Mouse (Mus musculus): ENCODE measurements around the gene Ddx19a. TPM values are rescaled to one million over a fixed set of nuclear protein-coding genes. Genes with fewer than 3 reads are reported as not detected.
"Not testable (repeated sequence)": the region's sequence is repeated elsewhere in the genome, so short reads cannot be mapped to it uniquely, and the experiment has no call there.

Ddx19a gene
- polyA plus RNA-seq, 1 experiment from 2014 or later, result 11.5 TPM

DNA sequence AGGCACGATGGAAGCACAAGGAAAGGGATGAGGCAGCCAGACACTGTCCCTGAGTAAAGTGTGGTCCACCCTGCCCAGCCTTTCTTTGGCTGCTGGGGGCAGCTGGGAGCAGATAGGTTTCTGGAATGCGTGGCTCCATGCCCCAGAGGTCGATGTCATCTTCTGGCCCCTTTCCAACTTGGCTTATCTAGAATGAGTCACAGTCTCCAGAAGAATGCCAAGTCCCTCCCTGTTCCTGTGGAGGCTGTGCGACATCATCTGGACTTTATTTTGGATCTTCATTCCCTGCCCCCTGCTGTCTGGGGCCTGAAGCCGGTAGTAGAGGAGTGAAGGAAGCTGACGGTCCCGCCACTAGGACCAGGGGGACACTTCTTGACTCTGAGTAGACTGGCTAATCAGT is 32.0 kb downstream of the Ddx19a start:
- Histone ChIP-seq H3K4me3 (no peak overlapping the region), H3K9ac (no peak overlapping the region), H3K4me1 (replicated peaks) (peaks cover 9% of the 10 kb centered on the region), H3K9me3 (no peaks in the 10 kb centered on the region), H3K4me2 (no peak overlapping the region), H3K27me3 (no peaks in the 10 kb centered on the region), H3K27ac (no peak overlapping the region), H3K36me3 (peaks cover 31% of the 10 kb centered on the region)
- ATAC-seq (ENCODE audit: low FRiP score), result no peak
- 67% methylated on average over 6 of the region's 7 CpGs for WGBS

DNA sequence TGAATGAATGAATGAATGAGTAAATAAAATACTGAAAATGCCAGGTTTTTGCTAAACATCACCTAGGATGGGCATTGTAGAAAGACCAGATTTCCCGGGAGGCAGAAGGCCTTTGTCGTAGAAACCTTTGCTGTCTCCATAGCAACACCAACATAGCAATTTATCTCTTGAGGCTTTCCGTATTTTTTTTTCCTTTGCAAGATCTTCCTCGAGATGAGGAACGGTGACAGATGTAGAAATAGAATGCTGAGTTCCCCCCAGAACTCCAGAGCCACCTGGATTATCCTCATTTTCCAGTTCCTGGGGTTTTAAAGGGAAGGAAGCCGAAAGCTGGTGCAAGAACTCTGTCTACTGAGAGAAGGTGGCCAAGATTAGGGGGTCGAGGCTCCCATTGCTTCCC is 32.9 kb downstream of the Ddx19a start:
- Histone ChIP-seq H3K4me2 (no peak overlapping the region), H3K27ac (0 out of 2 replicates have a peak overlapping the region, but pooled peaks have one; percentile 10), H3K4me3 (no peak overlapping the region), H3K9me3 (no peaks in the 10 kb centered on the region), H3K4me1 (replicated peaks) (peaks cover 4% of the 10 kb centered on the region; the same call in 1 of the 2 replicates), H3K9ac (no peak overlapping the region), H3K27me3 (no peaks in the 10 kb centered on the region), H3K36me3 (peaks cover 35% of the 10 kb centered on the region)
- WGBS, result 72% methylated on average over 7 of the region's 7 CpGs
- no peak for ATAC-seq (ENCODE audit: low FRiP score)

GRCm38 (mm10) chr8:110963051-110963450 is 34.5 kb downstream of the Ddx19a start:
- peaks cover 50% of the 10 kb centered on the region for H3K36me3 ChIP-seq
- no peaks in the 10 kb centered on the region for H3K27me3 ChIP-seq
- H3K9ac ChIP-seq, result no peak overlapping the region
- no peak overlapping the region for H3K4me2 ChIP-seq
- H3K27ac ChIP-seq, result no peak overlapping the region
- no peaks in the 10 kb centered on the region for H3K9me3 ChIP-seq
- 0 out of 2 replicates have a peak, but pooled peaks cover 4% of the 10 kb centered on the region for H3K4me1 ChIP-seq (replicated peaks)
- 93% methylated on average over 2 of the region's 2 CpGs for whole genome bisulfite sequencing
- no peak for ATAC-seq (ENCODE audit: low FRiP score)
- no peak overlapping the region for H3K4me3 ChIP-seq

DNA sequence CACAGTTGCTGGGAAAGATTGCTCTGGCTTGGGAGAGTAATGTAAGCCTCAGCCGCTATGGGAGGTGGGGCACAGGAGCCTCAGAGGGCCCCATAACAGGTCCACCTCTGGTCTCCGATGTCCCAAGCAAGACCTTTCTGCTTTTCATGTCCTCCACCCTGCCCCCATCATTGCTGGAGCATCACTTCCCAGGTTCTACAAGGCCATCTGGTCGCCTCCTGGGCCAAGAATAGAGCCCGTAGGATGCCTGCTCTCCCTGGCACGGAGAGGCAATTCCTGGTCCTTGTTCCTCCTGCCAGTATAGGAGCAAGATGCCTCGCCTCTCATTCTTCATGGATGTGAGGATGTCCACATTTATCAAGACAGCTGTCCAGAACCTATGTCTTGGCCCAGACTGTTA is 37.7 kb downstream of the Ddx19a start:
- ATAC-seq (ENCODE audit: low FRiP score), result no peak
- Histone ChIP-seq H3K27ac (no peak overlapping the region), H3K27me3 (no peaks in the 10 kb centered on the region), H3K4me2 (no peak overlapping the region), H3K9ac (no peak overlapping the region), H3K4me3 (no peak overlapping the region), H3K9me3 (no peaks in the 10 kb centered on the region), H3K36me3 (peaks cover 48% of the 10 kb centered on the region), H3K4me1 (replicated peaks) (peaks cover 21% of the 10 kb centered on the region)
- 93% methylated on average over 6 of the region's 6 CpGs for WGBS

DNA sequence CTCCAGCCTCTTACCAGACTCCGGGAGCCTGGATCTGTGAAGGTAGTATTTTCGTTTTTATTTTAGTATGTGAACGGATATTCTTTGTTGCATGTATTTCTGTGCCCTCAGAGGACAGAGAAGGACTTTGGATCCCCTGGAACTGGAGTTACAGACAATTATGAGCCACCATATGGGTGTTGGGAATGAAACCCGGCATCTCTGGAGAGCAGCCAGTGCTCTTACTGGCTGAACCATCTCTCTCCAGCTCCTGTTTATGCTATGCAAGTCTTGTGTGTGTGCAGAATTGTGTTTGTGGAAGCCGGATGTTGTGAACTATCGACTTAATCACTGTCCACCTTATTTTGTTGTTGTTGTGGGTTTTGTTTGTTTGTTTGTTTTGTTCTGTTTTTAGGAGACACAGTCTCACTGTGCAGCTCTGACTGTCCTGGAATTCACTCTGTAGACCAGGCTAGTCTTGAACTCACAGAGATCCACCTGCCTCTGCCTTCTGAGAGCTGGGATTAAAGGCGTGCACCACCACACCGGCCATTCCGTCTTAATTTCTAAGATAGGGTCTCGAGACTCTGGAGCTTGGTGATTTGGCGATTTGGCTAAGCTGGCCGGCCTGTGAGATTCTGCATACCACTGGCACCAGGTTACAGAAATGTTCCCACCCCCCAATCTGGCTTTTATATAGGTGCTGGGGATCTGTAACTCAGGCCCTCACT is 38.4 kb downstream of the Ddx19a start:
- Histone ChIP-seq H3K9me3 (no peaks in the 10 kb centered on the region), H3K36me3 (peaks cover 48% of the 10 kb centered on the region), H3K4me3 (no peak overlapping the region), H3K4me2 (no peak overlapping the region), H3K27ac (no peak overlapping the region), H3K4me1 (replicated peaks) (peaks cover 22% of the 10 kb centered on the region), H3K27me3 (no peaks in the 10 kb centered on the region), H3K9ac (no peak overlapping the region)
- WGBS, result 96% methylated on average over 12 of the region's 12 CpGs
- no peak for ATAC-seq (ENCODE audit: low FRiP score)

DNA sequence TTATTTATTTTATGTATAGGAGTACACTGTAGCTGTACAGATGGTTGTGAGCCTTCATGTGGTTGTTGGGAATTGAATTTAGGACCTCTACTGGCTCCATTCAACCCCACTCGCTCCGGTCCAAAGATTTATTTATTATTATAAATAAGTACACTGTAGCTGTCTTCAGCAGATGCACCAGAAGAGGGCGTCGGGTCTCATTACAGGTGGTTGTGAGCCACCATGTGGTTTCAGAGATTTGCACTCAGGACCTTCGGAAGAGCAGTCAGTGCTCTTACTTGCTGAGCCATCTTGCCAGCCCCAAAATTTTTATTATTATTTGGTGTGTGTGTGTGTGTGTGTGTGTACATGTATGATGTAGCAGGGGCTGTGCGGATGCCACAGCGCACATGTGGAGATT is 39.0 kb downstream of the Ddx19a start:
- ATAC-seq (ENCODE audit: low FRiP score); H3K9me3 ChIP-seq; H3K9ac ChIP-seq; H3K27ac ChIP-seq; H3K4me3 ChIP-seq; H3K27me3 ChIP-seq; H3K4me2 ChIP-seq: not testable (repeated sequence)
- peaks cover 48% of the 10 kb centered on the region for H3K36me3 ChIP-seq
- WGBS, result 92% methylated on average over 7 of the region's 7 CpGs
- peaks cover 22% of the 10 kb centered on the region for H3K4me1 ChIP-seq (replicated peaks)

- peaks cover 47% of the 10 kb centered on the region for H3K36me3 ChIP-seq
- no peaks in the 10 kb centered on the region for H3K27me3 ChIP-seq
- H3K9me3 ChIP-seq, result no peaks in the 10 kb centered on the region
- H3K4me3 ChIP-seq, result no peak overlapping the region
- H3K4me1 ChIP-seq (replicated peaks), result peaks cover 22% of the 10 kb centered on the region
- no peak overlapping the region for H3K9ac ChIP-seq
- no peak overlapping the region for H3K27ac ChIP-seq
- 93% methylated on average over 5 of the region's 5 CpGs for WGBS
- no peak overlapping the region for H3K4me2 ChIP-seq
- ATAC-seq (ENCODE audit: low FRiP score), result no peak
Measured at GRCm38 (mm10) chr8:110958135-110958534, 39.5 kb downstream of the Ddx19a start.

DNA sequence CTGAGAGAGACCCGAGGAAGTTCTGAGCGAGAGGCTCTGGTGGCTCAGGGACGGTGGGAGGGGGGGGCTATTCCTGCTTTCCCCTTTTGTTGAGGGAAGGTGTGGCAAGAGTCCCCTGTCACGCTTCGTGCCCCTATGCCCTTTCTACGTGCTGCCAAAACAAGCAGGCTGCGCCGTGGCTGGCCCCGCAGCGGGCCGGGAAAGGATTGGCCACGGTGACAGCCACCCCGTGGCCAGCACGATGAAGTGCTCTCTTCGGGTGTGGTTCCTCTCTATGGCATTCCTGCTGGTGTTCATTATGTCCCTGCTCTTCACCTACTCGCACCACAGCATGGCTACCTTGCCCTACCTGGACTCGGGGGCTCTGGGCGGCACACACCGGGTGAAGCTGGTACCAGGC is 40.1 kb downstream of the Ddx19a start:
- H3K27ac ChIP-seq, result no peak overlapping the region

GRCm38 (mm10) chr8:110956619-110957450 is 40.8 kb downstream of the Ddx19a start:
- no peak overlapping the region for H3K9ac ChIP-seq
- no peaks in the 10 kb centered on the region for H3K27me3 ChIP-seq
- H3K9me3 ChIP-seq, result no peaks in the 10 kb centered on the region
- H3K27ac ChIP-seq, result peak overlapping the region; percentile 58
- no peak for ATAC-seq (ENCODE audit: low FRiP score)
- H3K36me3 ChIP-seq, result peaks cover 40% of the 10 kb centered on the region
- 87% methylated on average over 15 of the region's 15 CpGs for WGBS
- peaks cover 22% of the 10 kb centered on the region for H3K4me1 ChIP-seq (replicated peaks)
- no peak overlapping the region for H3K4me3 ChIP-seq
- H3K4me2 ChIP-seq, result no peak overlapping the region

More for the DNA sequence above, 40.1 kb downstream of the Ddx19a start:
- WGBS, result 90% methylated on average over 19 of the region's 19 CpGs
- no peak overlapping the region for H3K4me2 ChIP-seq
- H3K4me1 ChIP-seq (replicated peaks), result peaks cover 22% of the 10 kb centered on the region
- no peak overlapping the region for H3K9ac ChIP-seq
- H3K9me3 ChIP-seq, result no peaks in the 10 kb centered on the region
- H3K4me3 ChIP-seq, result no peak overlapping the region
- peaks cover 45% of the 10 kb centered on the region for H3K36me3 ChIP-seq
- ATAC-seq (ENCODE audit: low FRiP score), result no peak
- H3K27me3 ChIP-seq, result no peaks in the 10 kb centered on the region

DNA sequence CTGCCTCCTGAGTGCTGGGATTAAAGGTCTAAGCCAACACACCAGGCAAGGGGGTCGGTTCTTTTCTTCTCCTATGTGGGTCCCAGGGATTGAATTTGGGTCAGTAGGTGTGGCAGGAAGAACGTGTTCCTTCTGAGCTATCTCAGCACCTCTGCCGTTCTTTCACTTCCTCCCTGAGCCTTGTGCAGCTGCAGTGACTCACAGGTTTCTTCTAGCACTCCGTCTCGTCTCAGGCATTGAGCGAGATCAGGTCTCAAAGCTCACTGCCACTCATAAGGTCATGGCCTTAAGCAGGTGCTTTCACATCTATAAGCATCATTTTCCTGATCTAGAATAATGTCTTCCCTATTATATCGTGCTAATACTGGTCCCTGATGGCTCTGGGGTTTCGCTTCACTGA is 42.8 kb downstream of the Ddx19a start:
- H3K4me1 ChIP-seq (replicated peaks), result peaks cover 27% of the 10 kb centered on the region
- no peak overlapping the region for H3K27ac ChIP-seq
- no peaks in the 10 kb centered on the region for H3K27me3 ChIP-seq
- no peak overlapping the region for H3K4me3 ChIP-seq
- 81% methylated on average over 8 of the region's 8 CpGs for WGBS
- H3K36me3 ChIP-seq, result peaks cover 37% of the 10 kb centered on the region
- ATAC-seq (ENCODE audit: low FRiP score), result no peak
- H3K4me2 ChIP-seq, result no peak overlapping the region
- H3K9ac ChIP-seq, result peak overlapping the region; percentile 36; the same call in 1 of the 2 replicates
- H3K9me3 ChIP-seq, result no peaks in the 10 kb centered on the region

DNA sequence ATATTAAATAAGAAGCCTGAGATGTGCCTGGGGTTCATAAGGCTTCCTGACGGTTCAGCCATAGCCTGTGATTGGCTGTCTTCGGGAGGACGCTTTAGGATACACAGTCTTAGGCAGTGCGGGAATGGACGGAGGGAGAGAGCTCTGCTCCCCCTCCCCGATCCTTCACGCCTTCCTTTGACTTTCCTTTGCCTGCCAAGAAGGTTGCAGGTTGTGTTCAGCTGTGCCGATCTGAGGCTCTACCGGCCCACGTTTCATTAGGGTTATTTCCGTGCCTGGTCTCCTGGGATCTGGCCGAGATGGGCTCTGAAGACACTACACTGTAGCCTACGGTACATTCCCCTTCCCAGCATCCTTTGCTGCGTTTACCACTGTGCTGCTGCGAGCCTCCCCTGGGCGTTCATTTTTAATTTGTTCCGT is 47.5 kb downstream of the Ddx19a start:
- Histone ChIP-seq H3K9ac (no peak overlapping the region), H3K36me3 (peaks cover 6% of the 10 kb centered on the region; the same call in 1 of the 2 replicates), H3K9me3 (no peaks in the 10 kb centered on the region), H3K27me3 (no peaks in the 10 kb centered on the region), H3K4me2 (peak overlapping the region; percentile 31; the same call in 1 of the 2 replicates), H3K4me1 (replicated peaks) (peaks cover 7% of the 10 kb centered on the region), H3K4me3 (0 out of 2 replicates have a peak overlapping the region, but pooled peaks have one; percentile 8), H3K27ac (peak overlapping the region; percentile 76)
- peak; percentile 66 for ATAC-seq (ENCODE audit: low FRiP score)
- WGBS, result 66% methylated on average over 17 of the region's 17 CpGs

DNA sequence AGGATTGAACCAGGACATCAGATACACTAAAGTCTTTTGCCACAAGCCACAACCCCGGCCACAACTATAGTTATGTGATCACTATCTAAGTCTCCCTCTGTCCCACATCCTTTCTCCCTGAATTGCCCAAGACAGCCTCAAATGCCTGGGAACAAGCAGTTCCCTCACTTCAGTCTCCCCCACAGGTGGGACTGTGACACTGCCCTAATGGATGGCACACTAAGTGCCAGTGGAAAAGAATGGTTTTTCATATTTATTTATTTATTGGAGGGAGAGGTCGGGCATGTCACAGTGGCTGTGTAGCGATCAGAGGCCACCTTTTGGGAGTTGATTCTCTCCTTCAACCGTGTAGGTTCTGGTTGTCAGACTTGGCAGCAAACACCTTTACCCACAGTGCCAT is 51.9 kb downstream of the Ddx19a start:
- no peak overlapping the region for H3K27ac ChIP-seq
- H3K4me2 ChIP-seq, result no peak overlapping the region
- no peaks in the 10 kb centered on the region for H3K36me3 ChIP-seq
- no peak overlapping the region for H3K9ac ChIP-seq
- ATAC-seq (ENCODE audit: low FRiP score), result no peak
- WGBS, result 75% methylated on average over 4 of the region's 4 CpGs
- no peak overlapping the region for H3K4me3 ChIP-seq
- H3K9me3 ChIP-seq, result no peaks in the 10 kb centered on the region
- no peaks in the 10 kb centered on the region for H3K27me3 ChIP-seq
- H3K4me1 ChIP-seq (replicated peaks), result peaks cover 16% of the 10 kb centered on the region
